Mouse (Mus musculus) testis, adult 2 months (tissue): ENCODE data around the gene Sgta.

Source experiments
- CTCF ChIP-seq: fragments of 200-500 bp; IDR thresholded peaks from 2 replicates; pipeline ENCODE4 v1.5.1; 2012; ENCODE audit warnings: low read depth, mild to moderate bottlenecking, inconsistent platforms, low read length, moderate library complexity; ENCODE audit not compliant: control insufficient read depth, insufficient read depth, insufficient replicate concordance
- POLR2A ChIP-seq: fragments of 200-500 bp; IDR thresholded peaks from 2 replicates; pipeline ENCODE4 v1.6.1; 2012; ENCODE audit warnings: low read depth, mild to moderate bottlenecking, inconsistent platforms, low read length, moderate library complexity; ENCODE audit not compliant: control insufficient read depth

- no peak for TF ChIP-seq CTCF
- no peak for TF ChIP-seq POLR2A
These were observed 62.0 kb downstream of the Sgta start for GRCm38 (mm10) chr10:80998021-80998420.
